Mouse (Mus musculus): ENCODE measurements around the gene Oat.

GRCm38 (mm10) chr7:132611530-132611929, 35.3 kb upstream of the Oat start:
- no peak for TF ChIP-seq CTCF (IDR thresholded peaks at IDR 0.05; ENCODE audit: borderline replicate concordance, control insufficient read depth, extremely low read depth, insufficient read depth, low read length, poor library complexity)
- no peak for TF ChIP-seq POLR2A (IDR thresholded peaks at IDR 0.05; ENCODE audit: control insufficient read depth, extremely low read depth, insufficient read depth, low read length, poor library complexity)

Measured in thymus, adult 2 months (tissue).